Mouse (Mus musculus) cerebellum, adult (tissue): ENCODE results near the gene Cdc20b.
"Not testable (repeated sequence)": the region's sequence is repeated elsewhere in the genome, so short reads cannot be mapped to it uniquely, and the experiment has no call there.

Source experiments
- ATAC-seq: cut with Nextera tagmentation; 2 replicates; pipeline ENCODE4 v1.9.2; 2017; ENCODE audit warnings: mild to moderate bottlenecking, moderate library complexity, mixed read lengths; ENCODE audit not compliant: insufficient number of reproducible peaks, low FRiP score, low TSS enrichment

Gene Cdc20b

DNA sequence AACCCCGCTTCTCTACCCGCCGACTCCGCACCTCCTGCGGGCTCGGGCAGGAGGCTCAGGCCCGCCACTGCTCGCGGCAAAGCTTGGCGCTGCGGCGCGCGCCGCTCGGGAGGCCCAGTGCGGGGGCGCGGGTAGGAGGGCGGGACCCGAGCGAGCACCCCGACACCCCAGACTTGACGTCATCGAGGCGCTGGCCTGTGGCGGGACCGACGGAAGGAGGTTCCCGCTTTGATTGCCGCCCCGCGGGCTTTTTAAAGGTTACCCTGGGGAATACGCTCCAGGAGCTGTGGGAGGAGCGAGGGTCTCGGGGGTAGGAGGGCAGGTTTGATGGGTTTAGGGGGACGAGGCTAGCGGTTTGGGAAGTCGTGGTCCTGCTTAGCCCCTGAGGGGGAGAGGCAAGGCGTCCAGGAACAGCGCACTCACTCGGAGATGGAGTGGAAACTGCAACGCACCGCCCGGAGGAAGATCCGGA lies at the start of gene Cdc20b:
TSS of gene Cdc20b (plus strand) at position 162 of the 472 bp plus-strand sequence.
- ATAC-seq = 0 out of 2 replicates have a peak, but pooled peaks have one; percentile 33

- ATAC-seq = no peak
Observed at GRCm38 (mm10) chr13:112985605-112986450, 49.1 kb upstream of the Cdc20b start.

- no peak for ATAC-seq
Observed at GRCm38 (mm10) chr13:112986451-112986950, 48.4 kb upstream of the Cdc20b start.

GRCm38 (mm10) chr13:112987532-112987943 lies 47.4 kb upstream of the Cdc20b start, which contains the start of gene Ccno:
Gene Ccno (plus strand): TSS chr13:112987802.
- ATAC-seq = peak; percentile 77

GRCm38 (mm10) chr13:112987991-112988390 lies 46.9 kb upstream of the Cdc20b start:
- 0 out of 2 replicates have a peak, but pooled peaks have one; percentile 28 for ATAC-seq

DNA sequence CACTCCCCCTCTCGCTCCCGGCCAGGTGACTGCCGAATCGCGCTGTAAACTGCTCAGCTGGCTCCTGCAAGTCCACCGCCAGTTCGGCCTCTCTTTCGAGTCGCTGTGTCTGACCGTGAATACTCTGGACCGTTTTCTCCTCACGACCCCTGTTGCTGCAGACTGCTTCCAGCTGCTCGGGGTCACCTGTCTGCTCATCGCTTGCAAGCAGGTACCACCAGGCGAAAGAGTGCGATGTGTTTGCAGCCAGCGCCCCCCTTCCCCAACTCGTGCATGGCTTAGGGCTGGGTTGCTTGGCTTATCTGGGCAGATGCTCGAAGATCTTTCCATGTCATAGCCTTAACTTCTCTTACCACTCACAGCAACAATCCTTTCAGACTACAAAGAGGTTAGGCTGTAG lies 46.0 kb upstream of the Cdc20b start:
- no peak for ATAC-seq

DNA sequence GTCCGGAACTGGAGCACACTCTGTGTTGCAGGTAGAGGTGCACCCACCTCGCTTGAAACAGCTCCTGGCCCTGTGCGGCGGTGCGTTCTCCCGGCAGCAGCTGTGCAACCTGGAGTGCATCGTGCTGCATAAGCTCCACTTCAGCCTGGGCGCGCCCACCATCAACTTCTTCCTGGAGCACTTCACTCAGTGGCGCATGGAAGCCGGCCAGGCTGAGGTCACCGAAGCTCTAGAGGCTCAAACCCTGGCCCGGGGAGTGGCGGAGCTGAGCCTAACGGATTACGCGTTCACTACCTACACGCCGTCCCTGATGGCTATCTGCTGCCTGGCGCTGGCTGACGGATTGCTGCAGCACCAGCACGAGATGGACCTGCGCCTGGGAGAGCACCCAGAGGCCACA lies 45.4 kb upstream of the Cdc20b start:
- ATAC-seq = no peak

- ATAC-seq = no peak
Observed at GRCm38 (mm10) chr13:112990346-112990745, 44.6 kb upstream of the Cdc20b start.

DNA sequence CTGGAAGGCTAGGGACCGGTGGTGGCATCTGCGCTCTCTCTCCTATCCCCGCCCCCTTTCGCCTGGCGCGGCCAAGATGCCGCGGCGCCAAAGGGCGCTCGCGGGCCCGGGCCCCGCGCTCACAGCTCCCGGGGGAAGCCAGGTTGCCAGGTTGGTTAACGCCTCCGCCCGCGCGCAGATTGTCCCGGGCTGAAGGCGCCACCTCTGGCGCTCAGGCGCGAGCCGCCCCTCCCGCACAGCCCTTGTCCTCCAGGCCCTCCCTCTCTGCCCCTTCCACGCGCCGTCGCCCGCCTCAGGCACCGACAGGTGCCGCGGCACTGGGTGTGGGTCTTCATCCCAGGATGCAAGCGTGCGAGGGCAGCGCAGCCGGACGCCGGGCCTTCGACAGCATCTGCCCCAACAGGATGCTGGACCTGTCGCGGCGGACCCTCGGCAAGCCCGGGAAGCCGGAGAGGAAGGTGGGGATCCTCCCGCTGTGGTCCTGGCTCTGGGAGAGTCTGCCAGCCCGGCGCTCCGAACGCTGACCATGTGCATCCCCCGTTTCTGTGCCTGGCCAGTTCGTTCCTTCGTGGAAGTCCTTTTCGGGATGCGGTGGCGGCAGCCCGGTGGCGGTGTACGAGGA lies 41.3 kb upstream of the Cdc20b start, which contains the start of gene Mcidas:
TSS of gene Mcidas (plus strand) at position 315 of the 622 bp plus-strand sequence.
- ATAC-seq = peak; percentile 21

DNA sequence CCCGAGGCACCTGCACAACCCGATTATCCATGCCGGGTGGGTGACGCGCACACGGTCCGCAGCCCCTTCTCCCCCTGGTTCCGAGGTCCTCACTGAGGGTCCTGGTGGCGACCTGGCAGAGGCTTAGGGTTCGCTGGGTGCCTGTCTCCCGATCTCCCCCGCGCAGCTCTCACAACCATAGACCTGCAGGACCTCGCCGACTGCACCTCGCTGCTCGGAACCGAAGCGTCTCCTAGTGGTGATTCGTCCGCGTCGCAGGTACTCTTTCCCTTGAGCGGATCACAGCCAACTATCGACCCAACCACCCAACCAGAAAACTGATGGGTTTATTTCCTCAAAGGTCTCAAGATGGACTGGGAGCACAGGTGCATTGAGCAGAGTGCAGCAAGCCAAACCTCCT lies 40.7 kb upstream of the Cdc20b start:
- ATAC-seq = peak; percentile 79

GRCm38 (mm10) chr13:112996407-112996806 lies 38.5 kb upstream of the Cdc20b start:
- ATAC-seq = no peak

- no peak for ATAC-seq
Observed at GRCm38 (mm10) chr13:112997369-112997768, 37.5 kb upstream of the Cdc20b start.

DNA sequence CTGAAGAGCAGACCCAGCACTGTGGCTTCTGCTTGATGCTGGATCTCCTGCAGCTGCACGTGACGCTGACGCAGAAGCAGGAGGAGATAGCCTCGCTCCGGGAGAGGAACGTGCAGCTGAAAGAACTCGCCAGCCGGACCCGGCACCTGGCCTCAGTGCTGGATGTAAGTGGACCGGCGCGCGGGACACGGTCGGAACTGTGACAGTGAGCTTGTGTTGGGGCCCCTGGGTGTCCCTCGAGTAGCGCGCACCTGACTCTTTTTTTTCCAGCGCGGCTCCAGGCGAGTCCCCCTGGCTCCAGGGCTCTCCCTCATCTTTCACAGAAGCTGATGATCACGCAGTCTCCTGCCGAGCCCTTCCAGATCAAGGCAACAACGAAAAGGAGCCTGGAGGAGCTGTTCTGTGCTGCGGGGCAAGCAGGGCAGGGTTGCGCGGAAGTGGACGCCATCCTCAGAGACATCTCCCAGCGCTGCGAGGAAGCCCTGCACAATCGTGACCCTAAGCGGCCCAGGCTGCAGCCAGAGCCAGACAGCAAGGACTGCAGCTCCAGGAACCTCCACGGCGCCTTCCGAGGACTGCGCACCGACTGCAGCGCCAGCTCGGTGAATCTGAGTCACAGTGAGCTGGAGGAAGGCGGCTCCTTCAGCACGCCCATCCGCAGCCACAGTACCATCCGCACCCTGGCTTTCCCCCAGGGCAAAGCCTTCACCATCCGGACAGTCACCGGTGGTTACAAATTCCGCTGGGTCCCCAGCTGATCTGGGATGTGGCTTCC lies 36.3 kb upstream of the Cdc20b start:
- ATAC-seq = peak; percentile 43; the same call in 1 of the 2 replicates

GRCm38 (mm10) chr13:113000090-113000489 lies 34.8 kb upstream of the Cdc20b start:
- ATAC-seq = no peak

GRCm38 (mm10) chr13:113000576-113001318 lies 34.2 kb upstream of the Cdc20b start:
- ATAC-seq = no peak

DNA sequence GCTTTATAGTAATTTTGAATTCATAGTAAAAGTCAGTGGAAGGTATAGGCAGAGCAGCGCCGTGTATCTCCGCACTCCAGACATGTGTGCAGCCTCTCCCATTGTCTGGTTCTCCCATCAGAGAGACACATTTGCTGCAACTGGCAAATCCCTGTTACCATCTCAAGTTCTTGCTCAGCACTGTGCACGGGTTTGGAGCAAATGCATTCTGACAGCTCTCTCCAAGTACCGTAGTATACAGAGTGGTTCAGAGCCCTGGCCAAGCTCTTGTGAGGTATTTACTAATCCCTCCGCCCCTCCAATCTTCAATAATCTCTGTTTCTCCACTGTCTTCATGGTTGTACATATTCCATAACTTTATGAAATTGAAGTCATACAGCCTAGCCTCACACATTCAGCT lies 22.2 kb upstream of the Cdc20b start:
- no peak for ATAC-seq

GRCm38 (mm10) chr13:113013174-113013953 lies 21.5 kb upstream of the Cdc20b start:
- not testable (repeated sequence) for ATAC-seq

- no peak for ATAC-seq
Observed at GRCm38 (mm10) chr13:113021521-113021920, 13.4 kb upstream of the Cdc20b start.

DNA sequence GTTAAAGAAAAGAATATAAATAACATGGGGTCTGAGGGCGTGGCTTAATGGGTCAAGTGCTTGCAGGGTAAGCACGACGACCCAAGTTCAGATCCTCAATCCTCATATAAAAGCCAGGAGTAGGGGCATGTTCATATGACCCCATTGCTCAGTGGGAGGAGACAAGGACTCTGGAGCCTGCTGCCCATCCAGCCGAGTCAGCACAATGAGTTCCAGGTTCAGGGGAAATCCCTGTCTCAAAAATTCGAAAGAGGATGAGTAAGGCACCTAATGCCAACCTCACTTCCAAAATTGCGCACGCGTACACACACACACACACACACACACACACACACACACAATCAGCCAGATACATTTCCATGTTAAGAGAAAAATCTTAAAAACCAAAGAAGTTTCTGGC lies 12.4 kb upstream of the Cdc20b start:
- ATAC-seq = no peak
